In the genomic region with DNA sequence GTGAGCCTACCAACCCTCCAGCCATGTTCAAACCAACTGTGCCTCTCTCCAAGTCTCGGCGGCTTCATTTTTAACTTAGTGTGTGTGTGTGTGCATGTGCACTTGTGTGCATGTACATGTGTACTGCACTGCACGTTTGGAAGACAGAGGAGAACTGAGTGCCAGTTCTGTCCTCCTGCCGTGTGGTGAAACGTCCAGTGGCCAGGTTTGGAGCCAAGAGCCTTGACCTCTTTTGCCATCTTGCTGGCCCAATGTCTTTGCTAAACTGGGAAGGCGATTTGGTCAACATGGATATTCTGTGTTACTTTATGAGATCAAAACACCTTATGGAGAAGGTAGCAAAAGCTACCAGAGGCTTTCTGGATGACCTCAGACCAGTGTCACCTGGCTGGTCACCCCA, we compare ENCODE assay signal across 14 mouse cellular contexts.
"Had no signal": no experiment of that assay in that cellular context is flagged by ENCODE, and none has a peak within 500 bp of the region (broad histone marks: within the 10 kb centered on the region; RNA-seq: fewer than 3 reads in every experiment).

No protein-coding gene starts in this region.

- H3K4me3 ChIP-seq: lung, embryonic 15.5 days; megakaryocyte, embryonic 14.5 days; midbrain, embryonic 12.5 days; midbrain, embryonic 15.5 days; neural tube, embryonic 12.5 days; stomach, embryonic 15.5 days had no signal

- DNase-seq: liver, postnatal 0 days; lung, adult 2 months; lung, postnatal 14 days; lung, postnatal 36 days; right cerebral cortex, postnatal 14 days had no signal

- H3K9ac ChIP-seq: liver, postnatal 0 days; lung, embryonic 15.5 days; midbrain, embryonic 12.5 days; midbrain, embryonic 15.5 days; neural tube, embryonic 12.5 days; stomach, embryonic 15.5 days had no signal

- ATAC-seq: liver, postnatal 0 days; lung, postnatal 0 days; midbrain, embryonic 15.5 days had no signal

- H3K9me3 ChIP-seq: lung, embryonic 15.5 days; megakaryocyte, embryonic 14.5 days; midbrain, embryonic 12.5 days; midbrain, embryonic 15.5 days; neural tube, embryonic 12.5 days; stomach, embryonic 15.5 days had no signal

- H3K27me3 ChIP-seq: lung, embryonic 15.5 days; midbrain, embryonic 15.5 days; stomach, embryonic 15.5 days had no signal

- H3K4me2 ChIP-seq: lung, embryonic 15.5 days; midbrain, embryonic 12.5 days; midbrain, embryonic 15.5 days; neural tube, embryonic 12.5 days; stomach, embryonic 15.5 days had no signal

- H3K36me3 ChIP-seq: lung, embryonic 15.5 days; midbrain, embryonic 12.5 days; midbrain, embryonic 15.5 days; neural tube, embryonic 12.5 days; stomach, embryonic 15.5 days had no signal

- H3K27ac ChIP-seq: lung, embryonic 15.5 days; macrophage; midbrain, embryonic 12.5 days; midbrain, embryonic 15.5 days; neural tube, embryonic 12.5 days; stomach, embryonic 15.5 days; stomach, postnatal 0 days had no signal
